Mouse (Mus musculus) left cerebral cortex, postnatal 36 days (tissue): ENCODE results near the gene Ildr1. TPM values are rescaled to one million over a fixed set of nuclear protein-coding genes. Genes with fewer than 3 reads are reported as not detected.

ENCODE experiments used
- DNase-seq, 2 experiments: peaks; one replicate each; pipeline ENCODE4 v3.0.0; 2021 to 2022; ENCODE audit warnings: low spot score in 2 of 2, mixed read lengths in 1 of 2
- intact Hi-C: fragments of 180-260 bp; cut with DNase I; formaldehyde crosslinking; loops from one replicate; pipeline ENCODE4 v1.15.1; 2025
- total RNA-seq, 2 experiments: library from RNA; stranded (reverse); gene quantifications; 2 replicates each; pipeline ENCODE4 v1.2.3; 2021

Ildr1 gene
- total RNA-seq, 2 experiments from 2014 or later, result 0.25 to 0.43 TPM

DNA sequence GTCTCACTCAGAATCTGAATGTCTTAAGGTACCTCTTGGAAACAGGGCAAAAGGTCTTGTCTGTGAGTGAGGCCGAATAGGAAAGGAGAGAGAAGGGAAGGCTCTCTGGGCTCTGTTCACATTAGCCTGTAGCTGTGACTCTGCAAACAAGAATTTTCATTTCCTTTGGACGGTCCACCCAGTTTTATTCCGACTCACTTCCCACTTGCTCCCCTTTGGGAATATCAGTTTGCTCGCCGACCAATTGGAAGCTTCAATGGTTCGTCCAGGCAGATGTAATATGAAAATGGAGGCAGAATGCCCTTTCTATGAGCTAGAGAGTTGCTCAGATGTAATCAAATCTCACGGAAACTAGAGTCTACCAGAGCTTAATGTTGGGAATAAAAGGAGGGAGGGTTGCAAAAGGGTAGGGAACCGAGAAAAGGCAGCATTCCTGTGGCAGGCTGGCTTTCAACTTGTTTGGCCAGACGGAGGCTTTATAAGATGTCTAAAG is 1.1 kb downstream of the Ildr1 start:
- DNase-seq, result no peak
- intact Hi-C loops, result no loop called here

DNA sequence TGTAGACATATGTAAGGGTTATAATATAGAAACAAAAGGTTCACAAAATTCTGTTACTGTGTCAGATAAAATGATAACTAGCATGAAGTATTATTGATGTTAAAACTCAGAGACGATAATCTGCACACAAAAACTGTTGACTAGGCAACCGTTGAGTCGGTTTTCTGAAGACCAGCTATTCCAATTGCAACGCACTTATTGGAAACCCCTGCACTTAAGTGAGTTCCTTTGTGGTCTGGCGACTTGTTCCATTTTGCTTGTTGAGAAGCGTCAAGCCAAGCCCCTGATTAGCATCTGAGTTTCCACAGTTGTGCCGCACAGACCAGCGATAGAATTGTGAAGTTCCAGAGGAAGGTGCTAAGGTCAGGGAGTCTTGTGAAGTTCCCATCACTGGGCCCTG is 3.6 kb downstream of the Ildr1 start:
- intact Hi-C loops, result no loop called here
- DNase-seq, result no peak

DNA sequence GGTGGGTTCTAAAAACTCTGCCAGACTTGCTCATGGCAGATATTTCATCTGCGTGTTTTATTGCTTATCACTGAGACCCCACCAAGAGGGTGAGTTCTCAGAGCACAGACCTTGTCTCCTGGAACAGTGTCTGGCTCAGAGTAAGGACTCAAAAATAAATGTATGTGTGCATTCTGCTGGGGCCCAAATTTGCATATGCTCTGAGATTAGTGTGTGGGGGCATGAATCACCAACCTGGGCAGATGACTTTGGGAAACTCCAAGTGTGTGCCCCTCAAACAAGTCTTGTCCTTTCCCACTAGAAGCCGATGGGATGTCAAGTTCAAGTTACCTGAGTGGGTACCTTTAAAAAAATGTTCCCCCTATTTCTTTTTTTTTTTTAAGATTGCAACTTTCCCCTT is 6.7 kb downstream of the Ildr1 start:
- intact Hi-C loops, result no loop called here
- no peak for DNase-seq

GRCm38 (mm10) chr16:36707702-36708423 is 14.1 kb downstream of the Ildr1 start:
- DNase-seq, result no peak
- intact Hi-C loops, result no loop called here

DNA sequence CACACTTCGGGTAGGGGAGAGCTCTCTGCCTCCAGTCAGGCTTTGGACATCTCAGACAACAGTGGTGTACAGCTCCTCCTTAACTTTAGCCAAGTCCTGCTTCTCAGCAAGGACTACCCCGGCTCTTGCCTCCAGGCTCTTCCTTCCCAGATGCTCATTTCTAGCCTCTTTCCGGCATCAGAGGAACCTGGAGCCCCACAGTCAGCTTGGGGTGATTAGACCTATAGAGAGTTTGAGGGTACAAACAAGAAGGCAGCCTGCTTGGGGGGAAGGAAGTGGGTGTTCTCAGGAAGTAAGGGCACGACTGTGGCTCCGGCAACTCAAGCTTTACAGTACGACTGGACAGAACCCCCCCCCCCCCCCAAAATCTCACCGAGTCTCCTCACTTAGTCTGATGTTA is 15.0 kb downstream of the Ildr1 start:
- DNase-seq, result no peak
- intact Hi-C loops, result no loop called here

GRCm38 (mm10) chr16:36709405-36709804 is 15.6 kb downstream of the Ildr1 start:
- intact Hi-C loops, result no loop called here
- no peak for DNase-seq

DNA sequence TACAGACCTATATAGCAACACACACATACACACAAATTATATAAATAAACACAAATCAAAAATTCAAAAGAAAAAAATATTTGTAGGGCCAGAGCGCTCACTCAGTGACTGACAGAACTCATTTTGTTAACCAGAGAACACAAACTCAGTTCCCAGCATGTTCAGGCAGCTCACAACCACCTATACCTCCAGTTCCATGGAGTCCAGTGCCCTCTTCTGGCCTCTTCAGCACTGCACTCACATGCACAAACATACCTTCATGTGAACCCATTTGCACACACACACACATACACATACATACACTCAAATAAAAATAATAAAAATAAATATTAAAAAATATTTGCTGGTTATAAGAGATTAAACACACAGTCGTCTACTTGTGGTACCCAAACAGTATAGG is 17.0 kb downstream of the Ildr1 start:
- intact Hi-C loops, result no loop called here
- no peak for DNase-seq

DNA sequence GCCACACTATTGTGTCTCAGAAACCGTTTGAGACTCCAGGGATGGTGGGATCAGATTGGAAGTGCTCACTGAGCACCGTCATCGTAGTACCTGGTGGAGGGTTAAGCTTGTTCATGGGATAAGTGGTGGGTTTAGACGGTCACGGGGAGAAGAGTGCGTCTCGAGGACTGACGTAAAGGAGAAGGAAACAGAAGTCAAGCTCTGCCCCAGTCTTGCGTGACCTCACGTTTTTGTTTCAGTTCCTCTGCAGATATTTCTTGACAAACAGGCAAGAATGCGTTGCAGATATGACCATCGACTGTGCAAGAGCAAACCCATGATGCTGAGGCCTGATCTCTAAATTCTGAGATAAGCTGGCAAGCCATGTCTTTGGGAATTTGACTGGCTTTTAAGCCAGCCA is 18.0 kb downstream of the Ildr1 start:
- intact Hi-C loops, result no loop called here
- DNase-seq, result no peak

DNA sequence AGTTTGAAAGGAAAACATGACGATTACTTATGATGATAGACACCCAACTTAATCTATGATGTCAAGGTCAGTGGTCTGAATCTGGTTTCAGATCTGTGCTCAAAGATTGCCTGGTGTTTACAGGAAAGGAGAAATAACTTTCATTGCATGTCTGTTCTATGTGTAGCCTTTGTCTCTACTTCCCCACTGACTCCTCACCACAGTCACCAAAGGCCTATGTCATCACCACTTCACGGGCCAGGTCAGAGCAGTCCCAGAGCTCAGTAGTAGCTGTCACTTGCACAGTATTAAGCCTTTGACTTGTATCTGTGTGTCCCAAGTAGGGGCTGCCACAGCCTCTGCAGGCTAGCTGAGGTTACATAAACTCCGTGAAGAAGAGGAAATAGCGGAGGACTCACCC is 23.7 kb downstream of the Ildr1 start:
- intact Hi-C loops, result no loop called here
- no peak for DNase-seq

DNA sequence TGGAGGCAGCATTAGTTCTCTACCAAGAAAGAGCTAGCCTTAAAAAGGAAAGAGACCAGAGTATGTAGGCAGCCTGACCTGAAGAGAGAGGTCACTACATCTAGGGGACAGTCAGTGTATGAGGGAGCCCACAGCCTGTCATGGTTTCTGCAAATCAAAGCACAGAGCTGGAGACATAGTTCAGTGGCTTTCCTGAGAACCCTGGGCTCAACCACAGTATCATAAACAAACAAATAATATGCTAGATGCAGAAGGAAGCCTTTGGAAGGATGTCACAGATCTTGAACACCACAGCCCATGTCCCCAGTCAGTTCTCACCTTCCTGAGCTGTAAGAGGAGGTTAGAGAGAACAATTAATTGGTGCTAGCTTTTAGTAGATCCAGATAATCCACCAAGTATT is 24.9 kb downstream of the Ildr1 start:
- intact Hi-C loops, result no loop called here

DNA sequence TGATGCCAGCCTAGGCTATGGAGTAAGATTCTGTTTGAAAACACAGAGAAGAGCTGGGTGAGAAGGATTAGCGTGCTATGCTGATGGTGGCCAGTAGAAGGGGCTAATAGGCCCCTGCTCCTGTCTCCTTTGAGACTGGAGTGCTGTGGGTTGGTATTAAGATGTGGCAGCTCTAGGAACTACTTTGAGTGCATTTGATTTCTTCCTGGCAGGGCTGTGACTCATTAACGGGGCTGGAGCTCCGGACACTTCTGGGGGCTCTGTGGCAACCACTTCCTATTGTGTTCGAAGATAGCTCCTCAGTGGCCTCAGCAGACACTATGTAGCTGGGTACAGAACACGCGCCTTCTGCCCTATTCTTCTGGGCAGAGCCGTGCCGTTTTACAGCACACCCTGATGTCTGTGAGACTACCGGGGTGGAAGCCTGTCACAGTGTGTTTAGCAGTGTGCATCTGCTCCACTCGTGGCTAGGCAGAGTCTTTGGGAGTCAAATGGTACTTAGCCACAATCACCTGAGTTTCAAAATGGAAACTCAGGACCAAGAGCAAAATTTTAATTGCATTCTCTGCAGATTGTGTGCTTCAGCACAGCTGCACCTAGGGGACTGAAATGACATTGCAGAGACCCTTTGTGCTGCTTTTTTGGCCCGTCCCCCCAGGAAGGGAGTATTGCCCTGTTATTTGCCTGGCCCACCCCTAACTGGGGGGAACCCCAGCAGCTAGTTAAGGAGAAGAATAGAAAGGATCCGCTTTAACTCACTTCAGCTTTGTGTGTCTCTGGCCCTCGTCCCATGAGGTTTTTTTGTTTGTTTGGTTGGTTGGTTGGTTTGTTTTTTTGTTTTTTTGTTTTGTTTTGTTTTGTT is 26.6 kb downstream of the Ildr1 start:
- intact Hi-C loops, result loop anchor here (5.0 kb wide), 1 partner anchor 97 kb away; no protein-coding TSS in a partner anchor
- DNase-seq, result no peak

More for the DNA sequence above, 24.9 kb downstream of the Ildr1 start:
- DNase-seq, result no peak

DNA sequence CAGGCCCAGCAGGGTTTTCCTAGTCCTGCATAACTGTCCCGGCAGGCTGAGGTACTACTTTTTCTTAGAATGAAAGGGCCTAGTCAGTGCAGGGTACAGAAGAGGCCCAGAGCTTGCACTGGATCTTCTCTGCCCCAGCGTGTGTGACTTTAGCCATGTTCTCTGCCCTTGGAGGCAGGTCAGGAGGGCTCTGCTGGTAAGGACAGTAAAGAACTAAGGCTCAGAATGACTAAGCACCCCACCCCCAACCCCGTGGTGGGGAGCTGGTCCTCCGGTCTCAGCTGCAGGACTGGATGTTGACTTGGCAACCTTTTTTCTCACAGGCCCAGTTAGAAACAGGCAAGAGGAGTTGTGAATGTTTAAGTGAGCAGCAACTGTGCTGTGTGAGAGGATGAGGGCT is 29.0 kb downstream of the Ildr1 start:
- no peak for DNase-seq
- intact Hi-C loops, result loop anchor here (5.0 kb wide), 1 partner anchor 95 kb away; no protein-coding TSS in a partner anchor

DNA sequence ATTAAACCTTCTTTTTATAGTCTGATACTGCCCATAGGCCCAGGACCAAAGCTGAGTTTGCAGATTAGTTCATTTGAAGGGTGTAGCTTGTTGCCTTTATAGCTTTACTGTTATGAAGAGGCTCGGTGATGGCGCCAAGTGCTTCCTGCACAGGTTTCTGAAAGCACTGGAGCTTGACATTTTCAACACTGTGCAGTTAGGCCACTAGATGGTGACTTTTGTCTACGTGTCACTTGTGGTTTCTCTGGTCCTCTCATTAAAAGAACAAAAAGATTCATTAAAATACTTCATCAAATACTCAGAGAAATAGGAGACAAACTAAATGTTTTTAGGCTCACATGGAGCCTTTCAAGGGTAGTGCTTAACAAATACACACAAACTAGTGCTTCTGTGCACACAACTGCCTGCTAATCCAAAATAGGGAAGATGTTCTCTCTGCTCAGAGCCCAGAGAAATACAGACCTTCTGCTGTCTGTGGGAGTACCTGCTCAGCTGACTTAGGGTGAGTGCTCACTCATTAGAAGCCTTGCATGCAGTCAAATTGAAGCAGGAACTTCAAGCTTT is 30.2 kb downstream of the Ildr1 start:
- DNase-seq, result no peak

GRCm38 (mm10) chr16:36728959-36729358 is 35.2 kb downstream of the Ildr1 start:
- no peak for DNase-seq
- intact Hi-C loops, result no loop called here

More for the DNA sequence above, 30.2 kb downstream of the Ildr1 start:
- intact Hi-C loops, result loop anchor here (5.0 kb wide), 1 partner anchor 93 kb away; no protein-coding TSS in a partner anchor

DNA sequence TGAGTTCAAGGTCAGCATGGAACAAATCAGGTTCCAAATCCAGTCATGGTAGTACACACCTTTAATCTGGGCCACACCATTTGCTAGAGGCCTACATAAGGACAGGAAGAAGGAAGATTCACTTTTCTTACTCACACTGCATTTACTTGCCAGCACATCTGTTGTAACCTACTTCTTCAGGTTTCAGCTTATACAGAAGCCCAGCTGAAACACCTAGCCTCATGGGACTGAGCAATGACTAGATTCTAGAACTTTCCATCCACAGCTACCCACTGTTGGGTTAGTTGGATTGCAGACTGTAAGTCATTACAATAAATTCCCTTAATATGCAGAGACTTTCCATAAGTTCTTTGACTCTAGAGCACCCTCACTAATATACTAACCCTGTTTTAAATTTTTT is 38.8 kb downstream of the Ildr1 start:
- intact Hi-C loops, result no loop called here
- no peak for DNase-seq

DNA sequence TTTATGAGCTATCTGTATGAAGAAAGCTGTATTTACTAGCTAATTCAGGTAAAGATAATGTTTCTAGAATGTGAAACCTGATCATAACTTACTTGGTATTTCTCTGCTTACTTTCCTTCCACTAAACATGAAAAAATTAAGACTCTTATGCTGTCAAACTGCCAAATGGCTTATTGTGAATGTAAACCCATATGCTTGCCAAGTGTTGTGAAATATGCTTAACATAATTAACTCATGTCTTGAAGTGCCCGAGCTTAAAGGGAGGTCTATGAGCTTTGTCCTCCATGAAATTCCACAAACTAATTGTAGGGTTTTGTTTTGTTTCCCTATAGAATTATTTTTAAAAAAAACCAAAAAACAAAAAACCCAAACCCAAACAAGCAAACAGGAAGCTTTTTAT is 40.0 kb downstream of the Ildr1 start:
- intact Hi-C loops, result no loop called here
- no peak for DNase-seq

DNA sequence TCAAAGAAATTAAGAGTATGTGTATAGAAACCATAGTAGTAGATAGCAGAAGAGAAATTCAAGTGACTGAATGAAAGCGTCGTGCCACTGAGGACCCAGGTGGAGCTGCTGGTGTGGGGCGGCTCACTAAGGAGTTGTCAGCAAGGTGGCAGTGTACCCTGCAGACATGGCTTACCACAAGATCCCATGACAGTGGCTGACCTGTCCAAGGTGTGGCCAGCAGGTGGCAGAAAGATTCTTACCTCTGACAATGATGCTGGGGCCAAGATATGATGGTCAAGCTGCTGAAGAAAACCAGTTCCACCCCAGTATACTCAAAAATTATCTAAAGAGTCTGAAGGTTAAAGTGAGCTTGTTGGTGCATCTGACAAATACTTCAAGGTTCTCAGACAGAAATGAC is 41.6 kb downstream of the Ildr1 start:
- no peak for DNase-seq
- intact Hi-C loops, result no loop called here

- DNase-seq, result no peak
- intact Hi-C loops, result no loop called here
These were observed 45.7 kb downstream of the Ildr1 start for GRCm38 (mm10) chr16:36739404-36739930.

GRCm38 (mm10) chr16:36743580-36743979 is 49.8 kb downstream of the Ildr1 start:
- intact Hi-C loops, result no loop called here
- DNase-seq, result no peak

GRCm38 (mm10) chr16:36747068-36747467 is 53.3 kb downstream of the Ildr1 start:
- no peak for DNase-seq
- intact Hi-C loops, result no loop called here
